Mouse (Mus musculus): ENCODE data around the gene Rhot2.

Rhot2 gene

GRCm38 (mm10) chr17:25843636-25844395 is 835 bp downstream of the Rhot2 start:
- intact Hi-C loops (cut with DNase I), result no loop called here

- intact Hi-C loops (cut with DNase I), result no loop called here
Measured at GRCm38 (mm10) chr17:25843122-25843521, 1.5 kb downstream of the Rhot2 start.

GRCm38 (mm10) chr17:25842509-25842908 is 2.1 kb downstream of the Rhot2 start:
- intact Hi-C loops (cut with DNase I), result no loop called here

GRCm38 (mm10) chr17:25841117-25841880 is 3.4 kb downstream of the Rhot2 start, which contains the start of gene Gm20683:
Gene Gm20683 (minus strand): TSS chr17:25841763.
- intact Hi-C loops (cut with DNase I), result no loop called here

- intact Hi-C loops (cut with DNase I), result no loop called here
Measured at GRCm38 (mm10) chr17:25840519-25840918, 4.1 kb downstream of the Rhot2 start.

GRCm38 (mm10) chr17:25839455-25840235 is 5.0 kb downstream of the Rhot2 start:
- intact Hi-C loops (cut with DNase I), result no loop called here

- intact Hi-C loops (cut with DNase I), result no loop called here
Measured at GRCm38 (mm10) chr17:25838904-25839303, 5.7 kb downstream of the Rhot2 start.

- intact Hi-C loops (cut with DNase I), result loop anchor here (2.0 kb wide), 1 partner anchor 29 kb away; no protein-coding TSS in a partner anchor
Measured at GRCm38 (mm10) chr17:25837533-25837932, 7.1 kb downstream of the Rhot2 start.

GRCm38 (mm10) chr17:25837076-25837410 is 7.6 kb downstream of the Rhot2 start, which contains the start of gene Rhbdl1:
Gene Rhbdl1 (minus strand): TSS chr17:25837295.
- intact Hi-C loops (cut with DNase I), result loop anchor here (2.0 kb wide), 1 partner anchor 30 kb away; no protein-coding TSS in a partner anchor

GRCm38 (mm10) chr17:25836397-25837075 is 8.1 kb downstream of the Rhot2 start:
- intact Hi-C loops (cut with DNase I), result loop anchor here (2.0 kb wide), 1 partner anchor 30 kb away; no protein-coding TSS in a partner anchor

- intact Hi-C loops (cut with DNase I), result loop anchor here (2.0 kb wide), 1 partner anchor 31 kb away; no protein-coding TSS in a partner anchor
Measured at GRCm38 (mm10) chr17:25835816-25836215, 8.8 kb downstream of the Rhot2 start.

GRCm38 (mm10) chr17:25835301-25835700 is 9.3 kb downstream of the Rhot2 start:
- intact Hi-C loops (cut with DNase I), result no loop called here

- intact Hi-C loops (cut with DNase I), result no loop called here
Measured at GRCm38 (mm10) chr17:25834595-25835222, 9.9 kb downstream of the Rhot2 start.

- intact Hi-C loops (cut with DNase I), result no loop called here
Measured at GRCm38 (mm10) chr17:25833961-25834594, 10.6 kb downstream of the Rhot2 start.

GRCm38 (mm10) chr17:25833291-25833663 is 11.4 kb downstream of the Rhot2 start, which contains the start of gene Stub1:
Gene Stub1 (minus strand): TSS chr17:25833404.
- intact Hi-C loops (cut with DNase I), result no loop called here

- intact Hi-C loops (cut with DNase I), result no loop called here
Measured at GRCm38 (mm10) chr17:25832436-25833290, 12.0 kb downstream of the Rhot2 start.

GRCm38 (mm10) chr17:25831451-25832281 is 13.0 kb downstream of the Rhot2 start:
- intact Hi-C loops (cut with DNase I), result no loop called here
